Mouse (Mus musculus) forebrain, embryonic 16.5 days (tissue): Measurements from ENCODE around the gene Ggt6. TPM values are rescaled to one million over a fixed set of nuclear protein-coding genes. Genes with fewer than 3 reads are reported as not detected.

ENCODE experiments used
- ATAC-seq: fragments of 200-750 bp; cut with Nextera tagmentation; 2 replicates; pipeline ENCODE4 v1.8.0; 2017; ENCODE audit warnings: mild to moderate bottlenecking, moderate library complexity
- H3K27ac ChIP-seq: fragments of 300-500 bp; sonication (generic); 2 replicates; pipeline ENCODE4 v1.5.1; 2014; ENCODE audit warnings: low read length, control low read depth
- H3K27me3 ChIP-seq: fragments of 300-500 bp; sonication (generic); replicated peaks from 2 replicates; pipeline ENCODE4 v1.6.1; 2014; ENCODE audit warnings: low read length; ENCODE audit not compliant: control insufficient read depth, insufficient read depth
- H3K36me3 ChIP-seq: fragments of 300-500 bp; sonication (generic); 2 replicates; pipeline ENCODE4 v1.6.1; 2014; ENCODE audit not compliant: control insufficient read depth, insufficient read depth
- H3K4me1 ChIP-seq: fragments of 300-500 bp; sonication (generic); replicated peaks from 2 replicates; pipeline ENCODE4 v1.6.1; 2014; ENCODE audit warnings: low read length; ENCODE audit not compliant: control insufficient read depth, insufficient read depth
- H3K4me2 ChIP-seq: fragments of 300-500 bp; sonication (generic); 2 replicates; pipeline ENCODE4 v1.6.1; 2014; ENCODE audit warnings: mild to moderate bottlenecking, low read length, control low read depth
- H3K4me3 ChIP-seq: fragments of 300-500 bp; sonication (generic); replicated peaks from 2 replicates; pipeline ENCODE4 v1.5.1; 2014; ENCODE audit warnings: mild to moderate bottlenecking, low read length, control low read depth
- H3K9ac ChIP-seq: fragments of 300-500 bp; sonication (generic); replicated peaks from 2 replicates; pipeline ENCODE4 v1.6.1; 2014; ENCODE audit warnings: low read depth, low read length, control low read depth
- H3K9me3 ChIP-seq: fragments of 300-500 bp; sonication (generic); 2 replicates; pipeline ENCODE4 v1.6.1; 2016; ENCODE audit warnings: low read length; ENCODE audit not compliant: control insufficient read depth
- WGBS: fragments of 180-500 bp; shearing (Covaris S2); extraction: QIAGEN DNeasy Blood & Tissue Kit; methylation state at CpG from one replicate; pipeline ENCODE4 v1.1.7; 2014; 5-methylcytosine and 5-hydroxymethylcytosine counted together
- polyA plus RNA-seq: library from polyadenylated mRNA; unstranded; fragments of >200 nt; fragmentation: Nextera tagmentation; extraction: Ambion mirVana; gene quantifications from 2 replicates; pipeline ENCODE4 v1.2.1, GENCODE M21; 2015

Ggt6 gene
- polyA plus RNA-seq, 1 experiment from 2014 or later = not detected

DNA sequence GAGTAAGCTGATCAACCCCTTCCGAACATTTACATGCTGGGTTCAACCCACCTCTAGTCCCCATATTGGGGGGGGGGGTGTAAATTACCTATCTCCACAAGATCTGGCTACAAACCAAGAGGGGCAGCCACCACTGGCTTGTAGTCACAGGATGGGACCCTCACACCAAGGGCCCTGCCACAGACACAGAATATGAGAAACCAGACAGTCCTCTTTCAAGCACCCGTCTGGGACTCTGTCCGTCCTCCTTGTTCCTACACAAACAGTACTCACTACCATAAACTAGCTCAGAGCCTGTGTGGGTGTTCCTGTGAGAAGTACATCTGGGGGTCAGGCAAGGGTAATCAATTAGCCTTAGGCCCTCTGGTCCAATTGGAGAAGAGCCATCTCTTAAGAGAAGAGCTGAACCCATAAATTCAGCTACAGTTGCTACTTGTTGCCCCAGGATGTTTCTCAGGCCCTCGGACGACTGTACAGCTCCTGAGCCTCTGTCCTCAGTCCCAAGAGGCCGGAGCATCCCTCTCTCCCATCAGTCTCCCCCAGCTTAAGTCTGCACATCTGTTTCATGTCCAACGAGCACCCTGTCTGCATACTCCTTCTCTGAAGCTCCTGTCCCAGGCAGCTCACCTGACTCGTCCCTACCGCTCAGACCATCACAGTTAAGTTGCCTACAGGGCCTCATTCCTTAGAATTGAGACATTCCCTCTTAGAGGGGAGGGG is 26.7 kb upstream of the Ggt6 start:
- Histone ChIP-seq H3K4me1 (peaks cover 14% of the 10 kb centered on the region), H3K4me2 (no peak overlapping the region), H3K4me3 (no peak overlapping the region), H3K9me3 (no peaks in the 10 kb centered on the region), H3K27me3 (0 out of 2 replicates have a peak, but pooled peaks cover 2% of the 10 kb centered on the region), H3K9ac (no peak overlapping the region), H3K27ac (no peak overlapping the region), H3K36me3 (no peaks in the 10 kb centered on the region)
- 65% methylated on average over 9 of the region's 9 CpGs for WGBS
- ATAC-seq = no peak

DNA sequence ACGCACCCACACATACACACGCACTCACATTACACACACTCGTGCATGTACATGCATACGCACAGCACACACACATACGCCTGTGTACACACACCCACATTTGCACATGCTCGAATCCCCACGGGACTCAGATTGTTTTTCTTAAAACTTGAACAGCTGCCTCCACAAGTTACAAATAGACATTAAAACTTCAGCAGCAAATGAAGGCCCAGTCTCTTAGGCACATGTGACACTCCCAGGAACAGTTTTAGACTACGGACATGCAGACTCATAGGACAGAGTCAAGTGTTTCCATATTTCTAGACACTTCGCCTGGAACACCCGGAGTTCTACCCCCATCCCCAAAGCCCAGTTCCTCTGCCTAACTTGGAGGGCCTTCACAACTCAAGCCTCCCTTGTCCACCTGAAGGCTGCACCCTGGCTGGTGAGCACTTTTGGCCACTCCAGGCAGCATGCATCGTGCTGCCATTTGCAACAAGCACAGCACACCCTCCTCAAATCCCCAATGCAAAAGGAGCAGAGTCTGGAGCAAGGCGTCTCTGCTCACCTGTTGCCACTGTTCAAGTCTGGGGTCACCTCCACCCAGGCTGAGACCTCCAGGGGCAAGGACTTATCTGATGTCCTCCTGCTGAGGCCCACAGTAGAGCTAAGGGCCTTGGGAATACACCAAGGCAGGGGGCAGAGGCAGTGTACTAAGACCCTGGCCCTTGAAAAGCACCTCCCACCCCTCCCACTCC is 25.5 kb upstream of the Ggt6 start:
- no peak overlapping the region for H3K27ac ChIP-seq
- H3K36me3 ChIP-seq = no peaks in the 10 kb centered on the region
- no peaks in the 10 kb centered on the region for H3K9me3 ChIP-seq
- no peak for ATAC-seq
- 0 out of 2 replicates have a peak, but pooled peaks cover 2% of the 10 kb centered on the region for H3K27me3 ChIP-seq
- H3K9ac ChIP-seq = no peak overlapping the region
- 79% methylated on average over 12 of the region's 12 CpGs for WGBS
- no peak overlapping the region for H3K4me3 ChIP-seq
- no peak overlapping the region for H3K4me2 ChIP-seq
- peaks cover 14% of the 10 kb centered on the region for H3K4me1 ChIP-seq

DNA sequence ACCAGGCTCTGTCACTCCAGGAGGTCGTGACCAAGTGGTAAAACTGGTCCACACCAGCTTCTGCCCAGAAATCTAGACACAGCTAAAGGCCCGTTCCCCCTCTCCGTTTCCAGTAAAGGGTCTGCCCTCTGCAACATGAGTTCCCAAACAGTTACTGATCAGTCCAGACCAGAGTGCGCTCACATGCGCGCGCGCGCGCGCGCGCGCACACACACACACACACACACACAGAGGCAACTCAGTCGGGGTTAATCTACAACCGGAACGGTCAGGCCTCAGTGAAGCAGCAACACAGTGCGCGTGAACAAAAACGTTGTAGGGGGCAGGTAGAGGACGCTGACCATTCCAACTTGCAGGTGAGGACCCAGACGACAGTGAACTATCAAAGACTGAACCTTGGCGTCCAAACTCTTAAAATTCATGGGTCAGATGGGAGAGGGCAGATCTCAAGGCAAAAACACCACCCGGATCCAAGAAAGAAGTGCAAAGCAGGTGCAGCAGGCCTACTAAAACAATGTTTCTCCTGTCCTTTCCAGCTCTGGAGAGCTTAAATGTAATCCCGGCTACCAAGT is 24.7 kb upstream of the Ggt6 start:
- H3K27ac ChIP-seq = no peak overlapping the region
- 1% methylated on average over 25 of the region's 25 CpGs for WGBS
- H3K9me3 ChIP-seq = no peaks in the 10 kb centered on the region
- peaks cover 14% of the 10 kb centered on the region for H3K4me1 ChIP-seq
- H3K36me3 ChIP-seq = no peaks in the 10 kb centered on the region
- 0 out of 2 replicates have a peak, but pooled peaks cover 2% of the 10 kb centered on the region for H3K27me3 ChIP-seq
- peak overlapping the region; percentile 63 for H3K4me3 ChIP-seq
- peak overlapping the region; percentile 95 for H3K4me2 ChIP-seq
- no peak for ATAC-seq
- peak overlapping the region; percentile 70; the same call in 1 of the 2 replicates for H3K9ac ChIP-seq

DNA sequence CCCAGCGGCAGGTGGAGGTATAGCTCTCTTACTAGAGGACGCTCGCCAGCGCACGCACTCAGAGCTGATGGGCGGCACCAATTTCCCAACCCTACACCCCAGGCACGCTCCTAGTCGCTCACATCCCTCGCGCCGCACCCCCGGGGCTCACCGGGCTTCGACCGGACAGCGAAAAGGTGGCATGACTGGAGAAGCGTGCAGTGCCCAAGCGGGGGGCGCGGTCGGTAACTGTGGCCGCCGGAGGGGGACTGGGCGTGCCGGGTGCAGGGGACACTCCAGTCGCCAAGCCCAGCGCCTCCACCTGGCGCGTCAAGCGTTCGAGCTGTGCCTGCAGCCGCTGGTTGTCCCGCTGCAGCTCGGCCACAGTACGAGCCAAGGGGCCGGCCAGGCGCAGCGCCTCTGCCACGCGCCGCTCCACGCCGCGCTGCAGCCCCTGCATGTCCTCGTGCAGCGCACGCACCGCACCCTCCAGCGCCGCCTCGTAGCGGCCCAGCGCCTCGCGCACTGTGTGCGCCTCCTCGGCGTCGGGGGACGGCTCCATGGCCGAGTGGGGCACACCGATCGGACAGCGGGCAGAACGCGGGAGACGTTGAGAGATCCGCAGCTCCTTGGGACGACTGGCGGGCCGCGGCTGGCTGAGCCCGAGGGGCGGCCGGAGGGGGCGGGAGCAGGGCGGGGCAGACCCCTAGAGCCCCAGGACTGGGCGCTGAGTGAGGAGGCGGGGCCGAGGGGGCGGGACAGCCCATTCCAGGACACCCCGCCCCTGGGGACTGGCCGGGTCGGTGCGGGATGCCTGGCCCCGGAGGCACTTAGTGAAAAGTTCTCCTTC is 24.0 kb upstream of the Ggt6 start, which contains the start of gene Smtnl2:
Gene Smtnl2, minus strand, starts transcription at position 621 of the 829 bp plus-strand sequence.
- peak within 1 kb of the TSS; percentile 95 for H3K4me2 ChIP-seq
- no peaks in the 10 kb centered on the region for H3K9me3 ChIP-seq
- peak within 1 kb of the TSS; percentile 70 for H3K9ac ChIP-seq
- H3K27ac ChIP-seq = no peak within 1 kb of the TSS
- 0 out of 2 replicates have a peak, but pooled peaks cover 2% of the 10 kb centered on the region for H3K27me3 ChIP-seq
- peaks cover 14% of the 10 kb centered on the region for H3K4me1 ChIP-seq
- H3K36me3 ChIP-seq = no peaks in the 10 kb centered on the region
- H3K4me3 ChIP-seq = peak within 1 kb of the TSS; percentile 63
- peak; percentile 87 for ATAC-seq
- under 1% methylated on average over 71 of the region's 86 CpGs for WGBS

DNA sequence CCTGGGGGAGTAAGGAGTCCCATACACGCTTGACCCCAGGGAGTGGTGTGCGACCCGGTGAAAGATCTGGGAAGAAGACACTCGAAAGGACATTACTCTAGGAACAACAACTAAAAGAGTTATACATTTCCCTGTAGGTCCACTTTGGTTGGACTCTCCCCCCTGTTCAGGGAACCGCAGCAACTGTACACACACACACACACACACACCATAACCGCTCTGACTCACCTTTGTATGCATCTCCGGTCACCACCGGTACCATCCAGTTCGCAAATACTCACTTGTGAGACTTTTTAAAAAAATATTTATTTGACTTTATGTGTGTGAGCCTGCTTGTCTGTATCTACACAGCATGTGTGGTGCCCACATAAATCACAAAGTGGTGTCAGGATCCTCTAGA is 23.4 kb upstream of the Ggt6 start:
- Histone ChIP-seq H3K27ac (no peak overlapping the region), H3K36me3 (no peaks in the 10 kb centered on the region), H3K9me3 (no peaks in the 10 kb centered on the region), H3K27me3 (0 out of 2 replicates have a peak, but pooled peaks cover 2% of the 10 kb centered on the region), H3K4me2 (peak overlapping the region; percentile 95), H3K4me3 (peak overlapping the region; percentile 63), H3K4me1 (peaks cover 14% of the 10 kb centered on the region), H3K9ac (no peak overlapping the region; the same call in 1 of the 2 replicates)
- 32% methylated on average over 9 of the region's 9 CpGs for WGBS
- ATAC-seq = no peak

DNA sequence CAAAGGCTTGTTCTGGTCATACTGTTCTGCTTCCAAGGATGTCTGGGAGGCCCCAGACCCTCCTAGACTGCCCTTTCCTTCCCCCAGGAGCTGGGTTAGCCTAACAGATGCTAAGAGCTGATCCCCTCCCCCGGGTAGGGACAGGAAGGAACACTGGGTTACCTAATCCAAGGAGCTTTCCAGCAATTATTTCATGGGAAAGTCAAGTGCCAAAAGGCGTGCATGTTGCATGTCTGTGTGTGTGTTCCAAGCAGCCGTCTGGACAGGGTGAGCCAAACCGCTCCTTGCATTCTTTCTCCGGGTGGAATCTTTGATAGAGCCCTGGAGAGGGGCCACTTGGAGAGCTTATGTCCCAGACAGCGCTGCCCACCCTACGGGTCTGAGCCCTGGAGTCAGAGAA is 22.3 kb upstream of the Ggt6 start:
- H3K36me3 ChIP-seq = no peaks in the 10 kb centered on the region
- H3K27me3 ChIP-seq = 0 out of 2 replicates have a peak, but pooled peaks cover 2% of the 10 kb centered on the region
- no peak overlapping the region for H3K9ac ChIP-seq
- no peaks in the 10 kb centered on the region for H3K9me3 ChIP-seq
- peaks cover 14% of the 10 kb centered on the region for H3K4me1 ChIP-seq
- no peak for ATAC-seq
- H3K4me3 ChIP-seq = no peak overlapping the region
- no peak overlapping the region for H3K4me2 ChIP-seq
- 83% methylated on average over 7 of the region's 7 CpGs for WGBS
- no peak overlapping the region for H3K27ac ChIP-seq

DNA sequence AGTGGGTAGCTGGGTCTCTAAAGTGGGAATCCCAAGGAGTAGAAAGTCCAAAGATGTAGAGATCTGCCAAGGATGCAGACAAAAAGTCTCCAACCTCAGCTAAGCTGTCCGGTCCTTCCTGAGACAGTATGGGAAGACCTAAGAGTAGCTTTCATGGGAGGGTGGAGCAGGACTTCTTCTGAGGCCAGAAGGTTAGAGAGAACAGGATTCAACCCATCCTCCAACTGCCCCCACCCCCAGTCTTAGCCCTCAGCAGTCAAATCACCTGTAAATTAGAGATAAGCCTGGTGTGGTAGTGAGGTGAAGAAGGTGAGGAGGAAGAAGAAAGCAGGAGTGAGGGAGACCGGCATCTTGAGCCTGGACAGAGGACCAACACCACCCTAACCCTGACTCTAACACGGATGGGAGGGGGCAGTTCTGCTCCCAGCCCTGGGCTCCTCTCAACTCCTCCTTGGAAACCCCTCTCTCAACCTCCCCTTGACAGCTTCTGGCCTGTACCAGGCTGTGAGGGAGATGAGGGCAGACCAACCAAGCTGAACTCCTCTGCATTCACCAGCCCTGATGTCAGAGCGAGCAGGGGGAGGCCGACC is 21.6 kb upstream of the Ggt6 start:
- no peak for ATAC-seq
- Histone ChIP-seq H3K27ac (no peak overlapping the region), H3K4me3 (no peak overlapping the region), H3K4me2 (no peak overlapping the region), H3K36me3 (no peaks in the 10 kb centered on the region), H3K27me3 (0 out of 2 replicates have a peak, but pooled peaks cover 2% of the 10 kb centered on the region), H3K9ac (no peak overlapping the region), H3K9me3 (no peaks in the 10 kb centered on the region), H3K4me1 (peaks cover 14% of the 10 kb centered on the region)
- 64% methylated on average over 5 of the region's 5 CpGs for WGBS

DNA sequence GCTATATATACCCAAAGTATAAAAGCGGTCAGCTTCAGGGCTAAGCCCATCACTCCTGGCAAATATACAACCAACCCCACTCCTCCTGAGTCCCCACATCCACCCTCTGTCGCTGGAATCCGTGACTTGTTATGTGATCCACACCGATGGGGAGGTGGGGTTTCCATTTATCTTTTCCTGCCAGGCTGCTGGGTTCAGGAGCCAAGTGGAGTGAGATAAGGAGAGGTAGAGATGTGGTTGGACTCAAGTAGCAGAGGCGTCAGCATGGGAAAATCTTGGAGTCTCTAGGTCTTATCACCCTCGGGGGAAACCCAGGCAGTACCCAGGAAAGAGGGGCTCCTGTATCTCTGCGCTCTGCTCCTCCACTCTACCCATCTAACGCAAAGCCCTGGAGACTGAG is 20.2 kb upstream of the Ggt6 start:
- Histone ChIP-seq H3K4me3 (no peak overlapping the region), H3K9me3 (no peaks in the 10 kb centered on the region), H3K36me3 (no peaks in the 10 kb centered on the region), H3K9ac (no peak overlapping the region), H3K27me3 (0 out of 2 replicates have a peak, but pooled peaks cover 2% of the 10 kb centered on the region), H3K4me2 (no peak overlapping the region), H3K27ac (no peak overlapping the region), H3K4me1 (peaks cover 14% of the 10 kb centered on the region)
- 88% methylated on average over 8 of the region's 8 CpGs for WGBS
- no peak for ATAC-seq
